Mouse (Mus musculus) heart, adult 10 weeks (tissue): ENCODE measurements around the gene Hmgcll1. TPM values are rescaled to one million over a fixed set of nuclear protein-coding genes. Genes with fewer than 3 reads are reported as not detected.

Source experiments
- polyA plus RNA-seq: library from polyadenylated mRNA; stranded (reverse); fragments of 350-450 nt; fragmentation: Illumina TruSeq; extraction: RNeasy Lipid Tissue Mini Kit (QIAGEN cat#74804); gene quantifications from one replicate; pipeline ENCODE4 v1.2.3, GENCODE M21; 2014; ENCODE audit warnings: low read depth, low replicate concordance

Gene Hmgcll1
- polyA plus RNA-seq, result 0.26 TPM

DNA sequence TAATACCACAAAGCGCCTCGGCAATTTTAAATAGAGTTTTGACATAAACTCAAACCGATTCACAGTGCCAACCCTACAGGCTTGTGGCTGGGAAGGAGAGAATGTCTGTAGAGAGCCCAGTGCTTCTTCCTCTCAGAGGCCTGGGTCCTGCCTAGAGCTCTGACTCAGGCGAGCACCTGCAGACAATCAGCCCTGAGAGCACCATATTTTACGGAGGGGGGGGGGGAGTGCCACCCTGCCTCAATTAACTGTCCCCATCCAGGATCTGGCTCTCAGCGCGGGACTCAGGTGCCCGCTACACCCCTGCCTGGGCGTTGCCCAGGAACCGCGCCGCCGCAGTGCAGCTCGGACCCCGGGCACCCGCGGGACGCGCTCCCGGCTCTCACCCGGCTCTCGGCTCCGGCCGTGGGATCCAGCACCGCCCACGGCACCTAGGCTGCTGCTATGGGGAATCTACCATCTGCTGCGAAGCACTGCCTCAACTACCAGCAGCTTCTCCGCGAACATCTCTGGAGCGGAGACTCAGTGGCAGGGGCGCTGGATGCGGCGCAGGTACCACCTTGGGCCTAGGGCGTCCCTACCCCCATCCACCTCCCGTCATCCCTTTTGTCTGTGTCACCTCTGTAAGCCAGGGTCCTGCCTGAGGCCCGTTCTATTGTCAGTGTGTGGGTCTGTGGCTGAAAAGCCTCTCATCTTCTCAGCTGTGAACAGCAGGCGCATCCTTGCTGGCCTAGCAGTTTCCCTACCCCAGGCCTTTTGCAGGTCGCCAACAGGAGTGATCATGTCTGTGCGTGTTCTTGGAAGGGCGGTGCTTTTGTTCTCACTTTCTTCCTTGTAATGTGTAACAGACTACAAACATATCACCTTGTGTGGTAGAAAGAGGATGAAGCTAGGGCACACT, at the start of gene Hmgcll1:
Gene Hmgcll1 (plus strand): TSS at position 225 of the 901 bp plus-strand sequence.

Other genes starting within 250 kb of the Hmgcll1 start
- 1.3 TPM for gene Bmp5, start 239.5 kb upstream of the Hmgcll1 start, polyA plus RNA-seq
- gene Gfral, start 198.8 kb downstream of the Hmgcll1 start, polyA plus RNA-seq, result not detected